Mouse (Mus musculus): ENCODE results near the gene Gm5089. TPM values are rescaled to one million over a fixed set of nuclear protein-coding genes. Genes with fewer than 3 reads are reported as not detected.

Gene Gm5089
- polyA plus RNA-seq, 1 experiment from 2014 or later, result 1.2 TPM

DNA sequence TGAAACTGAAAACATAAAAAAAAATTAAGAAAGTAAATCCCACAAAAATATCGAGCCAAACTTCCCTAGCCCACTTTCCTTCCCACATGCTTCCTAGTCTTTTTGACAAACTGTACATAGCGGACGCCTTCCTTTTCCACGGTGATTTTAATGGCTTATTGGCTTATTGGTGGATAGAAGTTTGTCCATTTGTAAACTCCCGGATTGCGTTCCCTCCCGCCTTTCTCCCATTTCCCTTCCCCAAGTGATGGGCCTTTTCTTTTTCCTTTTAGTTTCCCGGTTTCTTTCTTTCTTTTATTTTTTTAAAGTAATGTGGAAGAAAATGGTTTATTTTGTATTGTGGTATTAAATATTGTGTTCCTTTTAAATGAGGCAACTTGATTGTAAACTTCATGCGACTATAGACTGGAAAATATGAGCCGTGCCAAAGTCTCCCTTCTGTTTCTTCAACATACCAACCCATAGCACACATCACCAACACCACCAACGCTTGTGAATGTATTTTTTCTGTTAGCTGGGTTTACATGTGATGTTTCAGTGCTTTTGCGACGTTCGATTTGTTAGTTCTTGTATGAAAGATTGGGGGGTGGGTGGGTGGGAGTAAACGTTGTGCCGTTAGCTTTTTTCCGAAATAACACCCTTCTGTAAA lies 28.7 kb upstream of the Gm5089 start:
- Histone ChIP-seq H3K4me1 (replicated peaks; ENCODE audit: control insufficient read depth, insufficient read depth, low read length) (peaks cover 10% of the 10 kb centered on the region; the same call in 1 of the 2 replicates), H3K4me2 (replicated peaks) (peak overlapping the region; percentile 55), H3K27me3 (ENCODE audit: control insufficient read depth, insufficient read depth, low read length) (peaks cover 61% of the 10 kb centered on the region), H3K36me3 (replicated peaks; ENCODE audit: control insufficient read depth, insufficient read depth) (no peaks in the 10 kb centered on the region; the same call in 1 of the 2 replicates), H3K27ac (peak overlapping the region; percentile 68), H3K4me3 (replicated peaks; ENCODE audit: low read length) (peak overlapping the region; percentile 51), H3K9me3 (ENCODE audit: control insufficient read depth, low read length) (no peaks in the 10 kb centered on the region), H3K9ac (peak overlapping the region; percentile 85)
- ATAC-seq (ENCODE audit: low FRiP score), result no peak
- 9% methylated on average over 17 of the region's 17 CpGs for WGBS
- peak; percentile 54 for DNase-seq (ENCODE audit: low spot score)

GRCm38 (mm10) chr14:122478574-122479011 lies 27.7 kb upstream of the Gm5089 start:
- peak overlapping the region; percentile 51 for H3K4me3 ChIP-seq (replicated peaks; ENCODE audit: low read length)
- H3K27ac ChIP-seq, result peak overlapping the region; percentile 96
- H3K9ac ChIP-seq, result peak overlapping the region; percentile 85
- H3K9me3 ChIP-seq (ENCODE audit: control insufficient read depth, low read length), result no peaks in the 10 kb centered on the region
- under 1% methylated on average over 22 of the region's 22 CpGs for WGBS
- ATAC-seq (ENCODE audit: low FRiP score) (no peak), DNase-seq (ENCODE audit: low spot score) (no peak)
- peak overlapping the region; percentile 55 for H3K4me2 ChIP-seq (replicated peaks)
- H3K36me3 ChIP-seq (replicated peaks; ENCODE audit: control insufficient read depth, insufficient read depth), result no peaks in the 10 kb centered on the region; the same call in 1 of the 2 replicates
- peaks cover 6% of the 10 kb centered on the region; the same call in 1 of the 2 replicates for H3K4me1 ChIP-seq (replicated peaks; ENCODE audit: control insufficient read depth, insufficient read depth, low read length)
- H3K27me3 ChIP-seq (ENCODE audit: control insufficient read depth, insufficient read depth, low read length), result peaks cover 56% of the 10 kb centered on the region

DNA sequence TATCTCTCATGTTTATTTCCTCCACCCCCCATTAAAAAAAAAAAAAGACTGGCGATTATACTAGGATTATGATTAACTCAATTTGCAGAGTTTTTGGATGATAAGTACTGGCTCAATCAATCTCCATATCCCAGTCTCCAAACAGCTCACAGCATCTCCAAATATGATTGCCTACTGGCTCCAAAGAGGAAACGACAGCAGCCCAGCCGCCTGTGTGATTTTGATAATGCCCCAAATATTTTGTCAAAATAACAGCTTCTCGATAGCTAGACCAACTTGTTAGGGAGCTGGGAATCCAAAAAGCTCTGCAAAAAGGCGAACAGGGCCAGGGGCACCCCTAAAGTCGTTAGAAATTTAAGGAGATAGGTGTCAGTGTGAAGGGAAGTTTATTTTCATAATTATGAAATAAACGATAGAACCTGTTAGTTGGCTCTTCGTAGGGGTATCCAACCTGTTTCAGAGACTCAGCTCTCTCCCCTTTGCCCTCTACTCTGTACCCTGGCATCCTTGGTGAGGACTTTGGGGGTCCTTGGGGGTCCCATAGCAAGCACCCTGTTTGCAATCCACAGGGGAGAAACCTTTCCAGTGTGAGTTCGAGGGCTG lies 27.2 kb upstream of the Gm5089 start:
- H3K36me3 ChIP-seq (replicated peaks; ENCODE audit: control insufficient read depth, insufficient read depth), result no peaks in the 10 kb centered on the region; the same call in 1 of the 2 replicates
- DNase-seq (ENCODE audit: low spot score) (peak; percentile 60), ATAC-seq (ENCODE audit: low FRiP score) (no peak)
- no peaks in the 10 kb centered on the region for H3K9me3 ChIP-seq (ENCODE audit: control insufficient read depth, low read length)
- H3K4me1 ChIP-seq (replicated peaks; ENCODE audit: control insufficient read depth, insufficient read depth, low read length), result peaks cover 6% of the 10 kb centered on the region; the same call in 1 of the 2 replicates
- H3K9ac ChIP-seq, result peak overlapping the region; percentile 85
- peak overlapping the region; percentile 51 for H3K4me3 ChIP-seq (replicated peaks; ENCODE audit: low read length)
- H3K27ac ChIP-seq, result peak overlapping the region; percentile 96
- peaks cover 56% of the 10 kb centered on the region for H3K27me3 ChIP-seq (ENCODE audit: control insufficient read depth, insufficient read depth, low read length)
- WGBS, result 2% methylated on average over 9 of the region's 9 CpGs
- peak overlapping the region; percentile 55 for H3K4me2 ChIP-seq (replicated peaks)

DNA sequence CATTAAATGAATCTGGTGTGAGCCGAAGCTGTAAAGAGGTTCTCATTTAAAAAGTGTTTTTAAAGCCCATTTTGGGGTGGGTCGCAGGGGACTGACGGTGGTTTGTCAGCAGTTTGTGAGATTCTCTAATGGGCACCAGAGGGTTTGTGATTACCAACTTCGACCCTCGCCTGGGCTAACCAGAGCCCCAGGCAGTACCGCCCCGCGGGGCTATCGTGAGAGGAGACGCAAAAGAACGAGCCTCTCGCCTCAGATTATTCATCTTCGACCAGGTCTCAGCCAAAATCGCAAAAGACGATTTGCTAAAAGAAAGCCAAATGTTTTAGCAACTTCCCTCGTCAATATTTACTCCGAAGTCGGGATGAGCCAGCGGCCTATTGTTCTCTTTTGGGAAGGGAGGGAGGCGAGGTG lies 26.4 kb upstream of the Gm5089 start:
- Histone ChIP-seq H3K27ac (peak overlapping the region; percentile 96), H3K9ac (peak overlapping the region; percentile 85), H3K9me3 (ENCODE audit: control insufficient read depth, low read length) (no peaks in the 10 kb centered on the region), H3K4me3 (replicated peaks; ENCODE audit: low read length) (peak overlapping the region; percentile 51), H3K4me2 (replicated peaks) (peak overlapping the region; percentile 55), H3K4me1 (replicated peaks; ENCODE audit: control insufficient read depth, insufficient read depth, low read length) (peaks cover 6% of the 10 kb centered on the region; the same call in 1 of the 2 replicates), H3K27me3 (ENCODE audit: control insufficient read depth, insufficient read depth, low read length) (peaks cover 53% of the 10 kb centered on the region), H3K36me3 (replicated peaks; ENCODE audit: control insufficient read depth, insufficient read depth) (no peaks in the 10 kb centered on the region; the same call in 1 of the 2 replicates)
- DNase-seq (ENCODE audit: low spot score) (no peak), ATAC-seq (ENCODE audit: low FRiP score) (no peak)
- WGBS, result 2% methylated on average over 20 of the region's 20 CpGs

DNA sequence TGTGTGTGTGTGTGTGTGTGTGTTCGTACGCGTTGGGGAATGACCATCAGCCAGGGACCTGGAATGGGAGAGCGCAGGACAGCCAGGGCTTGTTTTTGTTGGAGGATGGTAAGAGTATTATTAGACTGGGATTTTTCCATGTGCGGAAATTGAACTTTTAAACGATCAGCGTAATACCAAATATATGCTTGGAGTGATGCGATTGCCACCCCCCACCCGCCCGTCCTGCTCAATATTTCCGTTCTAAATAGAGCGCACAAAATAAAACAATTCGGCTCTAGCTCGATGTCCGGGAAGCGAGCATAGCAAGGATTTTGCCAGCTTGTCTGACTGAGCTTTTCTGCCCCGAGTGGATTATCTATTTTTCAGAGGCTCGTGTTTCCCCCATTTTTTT lies 25.9 kb upstream of the Gm5089 start:
- Histone ChIP-seq H3K4me2 (replicated peaks) (peak overlapping the region; percentile 55), H3K36me3 (replicated peaks; ENCODE audit: control insufficient read depth, insufficient read depth) (no peaks in the 10 kb centered on the region; the same call in 1 of the 2 replicates), H3K4me1 (replicated peaks; ENCODE audit: control insufficient read depth, insufficient read depth, low read length) (peaks cover 6% of the 10 kb centered on the region; the same call in 1 of the 2 replicates), H3K27ac (peak overlapping the region; percentile 96), H3K9me3 (ENCODE audit: control insufficient read depth, low read length) (no peaks in the 10 kb centered on the region), H3K9ac (peak overlapping the region; percentile 85), H3K27me3 (ENCODE audit: control insufficient read depth, insufficient read depth, low read length) (peaks cover 53% of the 10 kb centered on the region), H3K4me3 (replicated peaks; ENCODE audit: low read length) (peak overlapping the region; percentile 51)
- ATAC-seq (ENCODE audit: low FRiP score) (no peak), DNase-seq (ENCODE audit: low spot score) (peak; percentile 43)
- under 1% methylated on average over 18 of the region's 18 CpGs for WGBS

DNA sequence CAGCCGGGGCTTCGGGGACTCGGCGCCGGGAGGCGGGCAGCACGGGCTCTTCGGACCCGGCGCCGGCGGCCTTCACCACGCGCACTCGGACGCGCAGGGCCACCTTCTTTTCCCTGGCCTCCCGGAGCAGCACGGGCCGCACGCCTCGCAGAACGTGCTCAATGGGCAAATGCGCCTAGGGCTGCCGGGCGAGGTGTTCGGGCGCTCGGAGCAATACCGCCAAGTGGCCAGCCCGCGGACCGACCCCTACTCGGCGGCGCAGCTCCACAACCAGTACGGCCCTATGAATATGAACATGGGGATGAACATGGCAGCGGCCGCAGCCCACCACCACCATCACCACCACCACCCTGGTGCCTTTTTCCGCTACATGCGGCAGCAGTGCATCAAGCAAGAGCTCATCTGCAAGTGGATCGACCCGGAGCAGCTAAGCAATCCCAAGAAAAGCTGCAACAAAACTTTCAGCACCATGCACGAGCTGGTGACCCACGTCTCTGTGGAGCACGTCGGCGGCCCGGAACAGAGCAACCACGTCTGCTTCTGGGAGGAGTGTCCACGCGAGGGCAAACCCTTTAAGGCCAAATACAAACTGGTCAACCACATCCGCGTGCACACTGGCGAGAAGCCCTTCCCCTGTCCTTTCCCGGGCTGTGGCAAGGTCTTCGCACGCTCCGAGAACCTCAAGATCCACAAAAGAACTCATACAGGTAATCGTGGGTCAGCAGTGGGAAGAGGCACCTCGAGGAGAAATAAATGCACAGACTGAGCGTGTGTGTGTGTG lies 25.3 kb upstream of the Gm5089 start:
- Histone ChIP-seq H3K27me3 (ENCODE audit: control insufficient read depth, insufficient read depth, low read length) (peaks cover 53% of the 10 kb centered on the region), H3K36me3 (replicated peaks; ENCODE audit: control insufficient read depth, insufficient read depth) (no peaks in the 10 kb centered on the region; the same call in 1 of the 2 replicates), H3K4me3 (replicated peaks; ENCODE audit: low read length) (peak overlapping the region; percentile 51), H3K4me1 (replicated peaks; ENCODE audit: control insufficient read depth, insufficient read depth, low read length) (peaks cover 6% of the 10 kb centered on the region; the same call in 1 of the 2 replicates), H3K4me2 (replicated peaks) (peak overlapping the region; percentile 55), H3K9me3 (ENCODE audit: control insufficient read depth, low read length) (no peaks in the 10 kb centered on the region), H3K9ac (peak overlapping the region; percentile 85), H3K27ac (peak overlapping the region; percentile 96)
- under 1% methylated on average over 62 of the region's 62 CpGs for WGBS
- DNase-seq (ENCODE audit: low spot score), result peak; percentile 28
- ATAC-seq (ENCODE audit: low FRiP score), result no peak

DNA sequence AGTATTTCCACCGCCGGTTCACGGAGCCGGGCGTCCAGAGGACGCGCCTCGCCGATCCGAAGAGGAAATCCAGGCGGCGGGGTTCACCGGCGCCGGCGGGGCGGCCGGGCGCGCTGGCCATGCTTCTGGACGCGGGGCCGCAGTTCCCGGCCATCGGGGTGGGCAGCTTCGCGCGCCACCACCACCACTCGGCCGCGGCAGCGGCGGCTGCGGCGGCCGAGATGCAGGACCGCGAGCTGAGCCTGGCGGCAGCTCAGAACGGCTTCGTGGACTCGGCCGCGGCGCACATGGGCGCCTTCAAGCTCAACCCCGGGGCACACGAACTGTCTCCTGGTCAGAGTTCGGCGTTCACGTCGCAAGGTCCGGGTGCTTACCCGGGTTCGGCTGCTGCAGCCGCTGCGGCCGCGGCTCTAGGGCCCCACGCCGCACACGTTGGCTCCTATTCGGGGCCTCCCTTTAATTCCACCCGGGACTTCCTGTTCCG lies 24.7 kb upstream of the Gm5089 start:
- H3K36me3 ChIP-seq (replicated peaks; ENCODE audit: control insufficient read depth, insufficient read depth), result no peaks in the 10 kb centered on the region; the same call in 1 of the 2 replicates
- peak overlapping the region; percentile 51 for H3K4me3 ChIP-seq (replicated peaks; ENCODE audit: low read length)
- H3K4me2 ChIP-seq (replicated peaks), result peak overlapping the region; percentile 55
- peak overlapping the region; percentile 85 for H3K9ac ChIP-seq
- H3K9me3 ChIP-seq (ENCODE audit: control insufficient read depth, low read length), result no peaks in the 10 kb centered on the region
- DNase-seq (ENCODE audit: low spot score) (no peak), ATAC-seq (ENCODE audit: low FRiP score) (no peak)
- peaks cover 53% of the 10 kb centered on the region for H3K27me3 ChIP-seq (ENCODE audit: control insufficient read depth, insufficient read depth, low read length)
- under 1% methylated on average over 62 of the region's 65 CpGs for WGBS
- H3K4me1 ChIP-seq (replicated peaks; ENCODE audit: control insufficient read depth, insufficient read depth, low read length), result peaks cover 6% of the 10 kb centered on the region; the same call in 1 of the 2 replicates
- H3K27ac ChIP-seq, result peak overlapping the region; percentile 96

DNA sequence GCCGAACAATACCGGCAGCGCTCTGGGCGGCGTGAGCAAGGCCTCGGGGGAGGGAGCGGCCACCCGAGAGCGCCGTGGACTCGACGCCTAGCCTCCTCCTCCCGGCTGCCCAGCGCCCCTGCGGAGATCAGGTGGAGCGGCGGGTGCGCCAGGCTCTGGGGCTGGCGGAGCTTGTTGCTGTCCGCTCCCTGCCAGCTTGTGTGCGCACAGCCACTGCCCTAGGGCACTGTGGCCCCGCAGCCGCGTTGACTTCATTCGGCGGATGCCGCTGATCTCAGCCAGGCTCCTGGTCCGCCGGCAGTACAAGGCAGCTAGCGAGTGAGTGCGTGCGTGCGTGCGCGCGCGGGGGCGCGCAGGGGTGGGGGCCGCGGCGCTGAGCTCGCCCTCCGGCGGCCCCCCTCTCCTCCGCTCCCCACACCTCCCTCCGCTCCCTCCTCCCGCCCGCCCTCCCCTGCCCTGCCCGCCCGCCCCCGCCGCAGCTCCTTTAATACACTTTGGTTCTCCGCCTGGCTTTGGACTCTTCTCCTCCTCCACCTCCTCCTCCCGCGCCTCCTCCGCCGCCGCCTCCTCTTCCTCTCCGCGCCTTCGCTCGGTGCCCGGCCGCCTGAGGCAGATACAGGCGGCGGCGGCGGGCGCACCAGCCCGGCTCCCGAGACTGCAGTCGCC lies 24.1 kb upstream of the Gm5089 start, which contains the start of gene Zic2:
Gene Zic2 (plus strand): TSS at position 545 of the 666 bp plus-strand sequence.
- H3K4me1 ChIP-seq (replicated peaks; ENCODE audit: control insufficient read depth, insufficient read depth, low read length), result peaks cover 6% of the 10 kb centered on the region; the same call in 1 of the 2 replicates
- H3K9ac ChIP-seq, result peak within 1 kb of the TSS; percentile 85
- under 1% methylated on average over 58 of the region's 73 CpGs for WGBS
- H3K27me3 ChIP-seq (ENCODE audit: control insufficient read depth, insufficient read depth, low read length), result peaks cover 53% of the 10 kb centered on the region
- no peaks in the 10 kb centered on the region; the same call in 1 of the 2 replicates for H3K36me3 ChIP-seq (replicated peaks; ENCODE audit: control insufficient read depth, insufficient read depth)
- peak within 1 kb of the TSS; percentile 96 for H3K27ac ChIP-seq
- DNase-seq (ENCODE audit: low spot score) (peak; percentile 76), ATAC-seq (ENCODE audit: low FRiP score) (peak; percentile 78)
- no peaks in the 10 kb centered on the region for H3K9me3 ChIP-seq (ENCODE audit: control insufficient read depth, low read length)
- H3K4me2 ChIP-seq (replicated peaks), result peak within 1 kb of the TSS; percentile 55
- H3K4me3 ChIP-seq (replicated peaks; ENCODE audit: low read length), result peak within 1 kb of the TSS; percentile 51
